Mouse (Mus musculus) heart, postnatal 0 days (tissue): ENCODE data around the gene Slc9a7. TPM values are rescaled to one million over a fixed set of nuclear protein-coding genes. Genes with fewer than 3 reads are reported as not detected.

Experiments used
- ATAC-seq: fragments of 200-750 bp; cut with Nextera tagmentation; 2 replicates; pipeline ENCODE4 v1.8.0; 2017; ENCODE audit warnings: low read depth, moderate number of reproducible peaks, moderate library complexity; ENCODE audit not compliant: insufficient read depth
- DNase-seq: peaks from one replicate; pipeline ENCODE4 v3.0.0-alpha.2; 2016; ENCODE audit warnings: low spot score
- H3K27ac ChIP-seq: fragments of 300-500 bp; sonication (generic); 2 replicates; pipeline ENCODE4 v1.5.1; 2014; ENCODE audit warnings: low read depth, mild to moderate bottlenecking
- H3K27me3 ChIP-seq: fragments of 300-500 bp; sonication (generic); 2 replicates; pipeline ENCODE4 v1.6.1; 2014; ENCODE audit warnings: low read length, mixed read lengths; ENCODE audit not compliant: control insufficient read depth, insufficient read depth
- H3K36me3 ChIP-seq: fragments of 300-500 bp; sonication (generic); replicated peaks from 2 replicates; pipeline ENCODE4 v1.6.1; 2014; ENCODE audit warnings: low read length, mixed read lengths; ENCODE audit not compliant: control insufficient read depth, insufficient read depth
- H3K4me1 ChIP-seq: fragments of 300-500 bp; sonication (generic); 2 replicates; pipeline ENCODE4 v1.6.1; 2014; ENCODE audit warnings: antibody characterized with exemption; ENCODE audit not compliant: control insufficient read depth, insufficient read depth
- H3K4me2 ChIP-seq: fragments of 300-500 bp; sonication (generic); 2 replicates; pipeline ENCODE4 v1.6.1; 2014; ENCODE audit warnings: low read depth, mild to moderate bottlenecking, low read length, moderate library complexity
- H3K4me3 ChIP-seq: fragments of 300-500 bp; sonication (generic); 2 replicates; pipeline ENCODE4 v1.5.1; 2014; ENCODE audit warnings: low read depth, low read length
- H3K9ac ChIP-seq: fragments of 300-500 bp; sonication (generic); replicated peaks from 2 replicates; pipeline ENCODE4 v1.6.1; 2014; ENCODE audit warnings: low read depth, low read length, mixed read lengths
- H3K9me3 ChIP-seq: fragments of 300-500 bp; sonication (generic); replicated peaks from 2 replicates; pipeline ENCODE4 v1.6.1; 2016; ENCODE audit warnings: low read length; ENCODE audit not compliant: control insufficient read depth
- CTCF ChIP-seq: IDR thresholded peaks from 2 replicates; pipeline ENCODE4 v1.5.1; 2016; ENCODE audit warnings: antibody characterized with exemption, control low read depth, low read depth
- EP300 ChIP-seq: IDR thresholded peaks from 2 replicates; pipeline ENCODE4 v1.6.1; 2016; ENCODE audit warnings: antibody characterized with exemption, low read depth
- WGBS: fragments of 180-500 bp; shearing (Covaris S2); extraction: QIAGEN DNeasy Blood & Tissue Kit; methylation state at CpG from one replicate; pipeline ENCODE4 v1.1.7; 2014; 5-methylcytosine and 5-hydroxymethylcytosine counted together
- polyA plus RNA-seq: library from polyadenylated mRNA; unstranded; fragments of >200 nt; fragmentation: Nextera tagmentation; extraction: Ambion mirVana; gene quantifications from 2 replicates; pipeline ENCODE4 v1.2.1, GENCODE M21; 2015
- total RNA-seq: library from RNA; depleted of rRNA; stranded (reverse); fragments of >200 nt; gene quantifications from 2 replicates; pipeline ENCODE4 v1.2.3, GENCODE M21; 2014; ENCODE audit warnings: low replicate concordance

Slc9a7 gene
- total and polyA plus RNA-seq, 2 experiments from 2014 or later = 5.1 to 20.8 TPM

DNA sequence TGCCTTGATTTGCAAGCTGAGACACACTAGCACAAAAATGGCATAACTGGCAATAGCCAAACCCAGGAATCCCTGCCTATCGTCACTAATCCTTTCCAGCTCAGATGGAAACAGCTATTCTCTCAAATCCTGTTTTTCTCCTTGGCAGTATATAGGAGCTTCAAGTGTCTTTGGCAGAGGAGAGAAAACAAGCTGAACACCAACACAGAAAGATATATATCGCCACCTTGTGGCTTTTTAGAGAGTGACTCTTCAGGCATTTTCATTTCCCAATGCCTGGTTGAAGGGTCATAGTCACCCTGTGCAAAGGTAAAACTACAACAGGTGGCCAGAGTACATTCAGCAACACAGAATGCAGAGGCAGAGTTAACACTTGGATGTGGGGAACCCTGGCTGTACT, 134.1 kb downstream of the Slc9a7 start:
- Histone ChIP-seq H3K36me3 (no peaks in the 10 kb centered on the region), H3K4me2 (no peak overlapping the region), H3K9ac (no peak overlapping the region), H3K4me3 (no peak overlapping the region), H3K9me3 (no peaks in the 10 kb centered on the region), H3K27me3 (no peaks in the 10 kb centered on the region), H3K27ac (no peak overlapping the region), H3K4me1 (no peaks in the 10 kb centered on the region)
- TF ChIP-seq EP300 (no peak), CTCF (peak; percentile 56)
- 7% methylated on average over 2 of the region's 2 CpGs for WGBS
- ATAC-seq (no peak), DNase-seq (peak; percentile 24)

DNA sequence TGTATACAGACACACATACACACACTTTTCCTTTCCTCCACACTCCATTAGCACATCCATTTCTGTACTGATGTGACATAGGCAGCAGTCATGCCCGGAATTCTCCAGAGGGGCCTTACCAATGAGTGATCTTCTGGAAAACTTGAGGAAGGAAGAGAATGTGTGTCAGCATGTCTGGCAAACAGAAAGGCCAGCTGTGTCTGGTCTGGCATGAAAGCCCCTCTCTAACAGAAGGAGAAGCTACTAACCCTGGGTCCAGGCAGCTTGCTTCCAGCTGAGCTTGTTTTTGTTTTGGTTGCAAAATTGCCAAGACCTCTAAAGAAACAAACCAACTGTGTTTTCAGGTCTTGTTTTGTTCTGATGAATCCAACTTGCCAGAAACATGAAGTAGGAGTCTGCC, 162.1 kb downstream of the Slc9a7 start:
- TF ChIP-seq CTCF (no peak), EP300 (no peak)
- WGBS = 57% methylated on average over 1 of the region's 1 CpGs
- H3K4me3 ChIP-seq = no peak overlapping the region
- no peaks in the 10 kb centered on the region for H3K27me3 ChIP-seq
- no peak overlapping the region for H3K27ac ChIP-seq
- no peak overlapping the region for H3K9ac ChIP-seq
- H3K36me3 ChIP-seq = no peaks in the 10 kb centered on the region
- no peak overlapping the region for H3K4me2 ChIP-seq
- ATAC-seq (no peak), DNase-seq (no peak)
- H3K4me1 ChIP-seq = no peaks in the 10 kb centered on the region
- H3K9me3 ChIP-seq = no peaks in the 10 kb centered on the region

DNA sequence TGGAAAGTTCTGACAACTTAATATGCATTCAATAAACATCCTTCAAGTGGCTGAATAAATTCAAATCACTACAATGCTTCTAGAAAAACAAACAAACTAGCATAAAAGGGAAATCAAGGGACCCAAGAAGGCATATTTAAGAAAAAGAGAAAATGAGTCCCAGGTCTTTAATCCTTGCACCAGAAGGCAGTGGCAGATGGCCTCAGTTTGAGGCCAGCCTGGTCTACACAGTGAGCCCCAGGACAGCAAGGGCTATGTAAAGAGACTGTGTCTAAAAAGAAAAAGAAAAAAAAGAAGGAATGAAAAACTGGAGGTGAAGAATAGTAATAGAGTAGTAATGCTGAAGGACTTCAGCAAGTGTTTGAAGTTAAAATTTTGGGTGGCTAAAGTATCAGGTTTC, 162.7 kb downstream of the Slc9a7 start:
- H3K27ac ChIP-seq = no peak overlapping the region
- no peak overlapping the region for H3K4me2 ChIP-seq
- no peaks in the 10 kb centered on the region for H3K4me1 ChIP-seq
- DNase-seq (no peak), ATAC-seq (no peak)
- TF ChIP-seq CTCF = no peak
- no peak for TF ChIP-seq EP300
- H3K9ac ChIP-seq = no peak overlapping the region
- no peaks in the 10 kb centered on the region for H3K9me3 ChIP-seq
- no peaks in the 10 kb centered on the region for H3K36me3 ChIP-seq
- H3K27me3 ChIP-seq = no peaks in the 10 kb centered on the region
- no peak overlapping the region for H3K4me3 ChIP-seq

DNA sequence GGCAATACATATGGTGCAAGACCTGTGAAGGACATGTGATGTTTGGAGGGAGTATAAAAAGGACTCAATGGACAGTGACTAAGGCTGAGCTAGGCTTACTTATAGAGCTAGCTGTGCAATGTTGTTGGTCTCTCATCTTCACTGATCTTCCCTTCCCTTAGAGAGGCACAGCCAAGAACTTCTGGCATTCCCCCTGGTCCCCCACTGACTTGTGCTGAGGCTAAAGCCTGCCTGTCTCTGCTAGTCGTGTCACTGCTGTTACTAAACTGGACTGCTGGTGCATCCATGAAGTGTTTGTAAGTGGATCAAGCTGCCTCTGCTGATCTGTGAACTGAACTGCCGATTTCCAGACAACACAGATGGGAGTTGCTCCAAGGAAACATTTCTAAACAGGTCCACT, 166.1 kb downstream of the Slc9a7 start:
- DNase-seq = no peak
- WGBS = 45% methylated on average over 2 of the region's 2 CpGs
- Histone ChIP-seq H3K4me2 (no peak overlapping the region), H3K27ac (no peak overlapping the region), H3K9me3 (no peaks in the 10 kb centered on the region), H3K9ac (no peak overlapping the region), H3K4me3 (no peak overlapping the region), H3K36me3 (no peaks in the 10 kb centered on the region), H3K27me3 (no peaks in the 10 kb centered on the region), H3K4me1 (no peaks in the 10 kb centered on the region)
- TF ChIP-seq CTCF = no peak
- no peak for TF ChIP-seq EP300
- ATAC-seq = no peak

DNA sequence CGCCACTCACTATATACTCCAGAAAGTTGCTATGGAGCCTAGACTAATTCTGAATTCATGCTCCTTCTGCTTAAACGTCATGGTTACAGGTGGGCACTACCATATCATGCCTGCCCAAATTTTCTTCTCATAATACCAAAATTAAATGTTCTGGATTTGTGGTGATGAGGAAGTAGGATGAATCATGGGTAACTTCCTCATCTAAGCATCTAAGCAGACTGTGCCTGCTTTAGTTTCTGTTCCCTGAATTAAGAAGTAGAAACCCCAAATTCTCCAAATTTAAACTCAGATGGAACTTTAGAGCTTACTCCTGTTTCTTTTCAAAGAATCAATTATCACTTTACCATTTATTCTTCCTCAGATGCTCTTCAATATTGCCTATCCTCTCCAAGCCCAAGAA, 173.9 kb downstream of the Slc9a7 start:
- TF ChIP-seq CTCF = no peak
- no peak for TF ChIP-seq EP300

DNA sequence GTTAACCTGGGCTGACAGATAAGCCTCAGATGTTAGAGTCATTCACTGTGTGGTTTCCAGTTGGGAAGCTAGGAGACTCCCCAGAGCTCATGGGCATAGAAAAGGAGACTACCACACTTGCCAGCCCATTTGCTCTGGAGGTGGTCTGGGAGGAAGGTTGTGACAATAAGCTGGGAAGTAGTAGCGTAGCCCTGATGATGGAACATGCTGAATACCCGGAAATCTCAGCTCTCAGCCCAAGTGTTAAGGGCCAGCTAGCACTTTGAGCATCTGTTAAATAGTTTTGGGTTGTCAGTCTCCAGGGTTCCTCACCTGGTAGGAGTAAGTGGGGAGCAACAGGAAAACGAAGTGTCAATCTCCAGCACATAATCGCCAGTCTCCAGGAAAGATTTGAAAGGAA, 221.4 kb downstream of the Slc9a7 start:
- DNase-seq (no peak), ATAC-seq (no peak)
- Histone ChIP-seq H3K9ac (no peak overlapping the region), H3K4me1 (0 out of 2 replicates have a peak, but pooled peaks cover 5% of the 10 kb centered on the region), H3K36me3 (no peaks in the 10 kb centered on the region), H3K27ac (no peak overlapping the region), H3K27me3 (no peaks in the 10 kb centered on the region), H3K9me3 (no peaks in the 10 kb centered on the region), H3K4me2 (no peak overlapping the region), H3K4me3 (no peak overlapping the region)
- no peak for TF ChIP-seq CTCF
- no peak for TF ChIP-seq EP300
- 48% methylated on average over 4 of the region's 4 CpGs for WGBS

More for the DNA sequence above, 173.9 kb downstream of the Slc9a7 start:
- DNase-seq (no peak), ATAC-seq (no peak)
- Histone ChIP-seq H3K4me2 (no peak overlapping the region), H3K27ac (no peak overlapping the region), H3K27me3 (no peaks in the 10 kb centered on the region), H3K4me3 (no peak overlapping the region), H3K4me1 (no peaks in the 10 kb centered on the region), H3K9me3 (no peaks in the 10 kb centered on the region), H3K36me3 (no peaks in the 10 kb centered on the region), H3K9ac (no peak overlapping the region)
- WGBS = 74% methylated on average over 2 of the region's 2 CpGs
